Mouse (Mus musculus) megakaryocyte-erythroid progenitor cell, adult 5-6 weeks (primary cell): Measurements from ENCODE around the gene Ankdd1b. TPM values are rescaled to one million over a fixed set of nuclear protein-coding genes. Genes with fewer than 3 reads are reported as not detected.

ENCODE experiments used
- ATAC-seq: replicated peaks from 2 replicates; pipeline ENCODE4 v1.8.0; 2016; ENCODE audit warnings: mild to moderate bottlenecking, inconsistent platforms; ENCODE audit not compliant: severe bottlenecking, poor library complexity, low FRiP score, low TSS enrichment
- total RNA-seq, 2 experiments: library from RNA; stranded (forward) in 1 of 2; stranded (reverse) in 1 of 2; fragments of 200-1000, 215-1000 nt in 1 of 2; fragments of >200 nt in 1 of 2; fragmentation: Nextera tagmentation in 1 of 2; gene quantifications; 2 replicates each; pipeline ENCODE4 v1.2.3; 2014 to 2017

Gene Ankdd1b
- total RNA-seq, 2 experiments from 2014 or later, result not detected

- ATAC-seq, result no peak
Observed at GRCm38 (mm10) chr13:96458606-96459005, 12.4 kb downstream of the Ankdd1b start.

DNA sequence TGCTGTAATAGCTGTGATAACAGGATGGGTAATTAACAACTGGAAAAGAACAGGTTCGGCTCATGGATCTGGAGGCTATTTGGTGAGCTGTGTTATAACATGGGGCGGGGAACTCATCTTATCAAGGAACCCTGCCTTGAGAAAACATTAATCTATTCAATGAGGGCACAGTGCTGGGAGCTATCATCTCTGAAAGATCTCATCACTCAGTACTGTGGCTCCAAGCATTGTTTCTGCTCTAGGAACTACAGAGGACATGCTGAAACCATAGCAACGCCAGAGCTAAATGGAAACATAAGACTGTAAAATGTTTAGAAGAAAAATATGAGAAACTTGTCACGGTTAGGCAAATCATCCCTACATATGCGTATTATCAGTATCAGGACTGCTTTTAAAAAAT is 13.0 kb downstream of the Ankdd1b start:
- no peak for ATAC-seq

- no peak for ATAC-seq
Observed at GRCm38 (mm10) chr13:96457566-96457965, 13.4 kb downstream of the Ankdd1b start.

- ATAC-seq, result no peak
Observed at GRCm38 (mm10) chr13:96454288-96454687, 16.7 kb downstream of the Ankdd1b start.

DNA sequence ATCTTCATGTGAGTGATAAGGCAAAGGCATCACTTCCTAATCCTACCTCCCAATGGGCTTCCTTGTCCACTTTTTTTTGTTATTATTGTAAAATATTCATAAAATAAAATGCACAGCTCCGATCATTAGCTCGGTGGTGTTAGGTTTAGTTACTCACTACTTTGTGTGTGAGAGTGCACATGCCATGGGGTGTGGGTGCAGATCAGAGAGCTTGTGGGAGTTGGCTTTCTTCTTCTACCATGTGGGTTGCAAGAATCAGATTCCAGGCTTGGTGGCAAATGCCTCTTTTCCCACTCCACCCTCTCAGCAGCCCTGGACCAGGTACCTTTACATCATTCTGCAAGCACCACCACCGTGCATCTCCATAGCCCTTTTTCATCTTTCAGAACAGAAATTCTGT is 18.4 kb downstream of the Ankdd1b start:
- no peak for ATAC-seq

DNA sequence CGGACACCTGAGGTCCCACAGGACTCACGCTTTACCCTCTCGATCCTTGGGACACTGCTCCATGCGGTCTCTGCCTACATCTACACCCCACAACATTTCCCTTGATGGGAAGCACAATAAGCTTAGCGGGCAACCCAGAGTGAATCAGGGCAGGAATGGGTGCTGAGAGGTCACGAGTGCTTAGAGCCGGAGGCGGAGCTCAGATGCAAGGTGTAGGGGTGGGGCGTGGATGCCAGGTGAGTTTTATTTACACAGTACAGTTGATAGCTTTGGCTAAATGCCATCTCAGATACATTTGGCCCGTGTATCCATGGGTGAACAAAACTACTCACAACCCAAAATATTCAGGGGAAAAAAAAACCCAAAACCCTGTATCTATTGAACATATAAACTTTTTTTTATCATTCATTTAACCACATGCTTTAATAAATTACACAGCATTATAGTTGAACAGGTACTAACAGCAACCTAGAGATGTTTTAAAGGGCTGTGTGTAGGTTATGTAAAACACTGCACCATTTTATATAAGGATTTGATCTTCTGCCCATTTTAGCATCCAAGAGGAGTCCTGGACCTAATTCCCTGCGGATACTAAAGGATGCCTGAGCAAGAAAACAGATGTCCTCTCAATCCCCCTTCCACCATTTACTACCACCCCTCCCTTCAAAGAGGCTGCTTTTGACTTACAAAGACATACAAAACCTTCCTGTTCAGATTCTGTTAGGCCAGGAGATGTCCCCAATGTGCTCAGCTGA is 19.4 kb downstream of the Ankdd1b start:
- ATAC-seq, result no peak

DNA sequence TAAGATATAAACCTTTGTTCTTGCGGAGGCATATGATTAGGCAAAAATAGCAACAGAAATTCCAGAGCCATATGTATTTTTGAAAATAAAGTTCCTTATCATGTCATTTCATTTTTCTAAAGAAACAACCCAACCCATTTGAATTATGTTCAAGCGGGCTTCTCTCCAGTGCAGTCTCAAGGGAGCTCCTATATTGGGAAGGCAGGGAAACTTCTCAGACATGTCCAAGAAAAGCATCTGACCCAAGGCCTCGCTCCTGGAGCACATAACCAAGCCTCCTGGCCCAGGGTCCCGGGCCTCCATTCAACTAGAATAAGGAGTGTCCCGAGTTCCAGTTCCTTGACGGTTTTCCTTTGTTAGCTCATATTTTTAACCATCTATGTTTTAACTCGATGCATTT is 20.1 kb downstream of the Ankdd1b start:
- ATAC-seq, result no peak

DNA sequence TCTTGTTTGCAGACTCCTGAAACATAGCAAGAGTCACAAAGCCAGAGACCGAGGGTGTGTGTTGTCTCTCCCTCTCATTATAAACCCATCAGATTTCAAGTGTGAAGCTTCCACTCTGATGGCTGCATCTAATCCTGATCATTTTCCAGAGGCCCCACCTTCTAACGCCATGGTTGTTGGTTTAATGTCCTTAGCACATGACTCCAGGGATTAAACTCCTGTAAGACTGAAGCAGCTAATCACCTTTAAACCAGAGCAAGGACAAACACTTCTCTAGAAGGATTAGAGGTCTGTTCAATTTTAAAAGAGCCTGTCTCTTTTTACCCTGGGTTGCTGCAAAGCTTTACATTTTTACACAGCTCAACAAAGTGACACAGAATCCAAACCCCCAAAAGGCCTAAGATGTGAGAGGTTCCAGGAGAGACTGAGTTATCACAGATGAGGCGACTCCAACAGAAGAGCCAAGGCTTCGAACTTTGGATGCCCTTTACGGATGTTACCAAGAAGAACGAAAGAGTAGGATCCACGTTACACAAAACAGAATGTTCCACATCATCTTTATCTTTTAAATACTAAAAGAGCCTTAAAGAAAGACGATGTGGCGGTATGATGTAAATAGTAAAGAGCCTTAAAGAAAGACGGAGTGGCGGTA is 20.7 kb downstream of the Ankdd1b start:
- no peak for ATAC-seq

DNA sequence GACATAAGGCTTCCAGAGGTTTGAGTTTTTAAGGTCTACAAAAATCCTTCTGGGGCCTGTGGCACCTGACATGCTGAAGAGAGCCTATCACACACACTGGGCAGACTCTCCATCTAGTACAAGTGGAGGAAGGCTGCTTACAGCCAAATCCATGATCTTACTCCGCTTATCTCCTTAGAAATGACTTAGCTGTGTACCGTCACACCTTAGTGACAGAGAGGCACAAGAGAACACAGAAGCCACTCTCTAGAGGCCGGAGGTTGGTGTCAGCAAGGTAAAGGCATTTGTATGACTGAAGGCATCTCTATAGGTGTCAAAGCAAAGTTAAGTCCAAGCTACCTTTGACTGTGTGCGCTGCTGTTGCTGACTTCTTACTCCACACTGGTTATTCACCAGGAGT is 30.6 kb downstream of the Ankdd1b start:
- ATAC-seq, result no peak

DNA sequence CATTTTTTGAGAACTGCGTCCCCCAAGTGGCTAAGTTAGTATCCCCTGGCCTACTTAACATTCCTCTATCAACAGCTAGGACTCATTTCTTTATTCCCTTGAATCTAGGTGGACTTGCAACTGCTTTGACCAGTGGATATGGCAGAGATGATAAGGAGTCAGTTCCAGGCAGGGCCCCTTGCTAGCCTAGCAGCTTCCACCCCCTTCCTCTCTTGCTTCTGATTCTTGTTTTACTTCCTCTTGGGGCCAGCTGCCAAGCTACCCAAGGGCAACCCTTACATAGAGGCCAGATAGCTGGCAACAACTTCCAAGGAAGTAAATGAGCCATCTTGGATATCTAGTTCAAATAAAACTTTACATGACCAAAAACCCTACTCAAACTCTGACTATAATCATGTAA is 34.1 kb downstream of the Ankdd1b start:
- no peak for ATAC-seq

GRCm38 (mm10) chr13:96435793-96436192 is 35.2 kb downstream of the Ankdd1b start:
- ATAC-seq, result no peak

DNA sequence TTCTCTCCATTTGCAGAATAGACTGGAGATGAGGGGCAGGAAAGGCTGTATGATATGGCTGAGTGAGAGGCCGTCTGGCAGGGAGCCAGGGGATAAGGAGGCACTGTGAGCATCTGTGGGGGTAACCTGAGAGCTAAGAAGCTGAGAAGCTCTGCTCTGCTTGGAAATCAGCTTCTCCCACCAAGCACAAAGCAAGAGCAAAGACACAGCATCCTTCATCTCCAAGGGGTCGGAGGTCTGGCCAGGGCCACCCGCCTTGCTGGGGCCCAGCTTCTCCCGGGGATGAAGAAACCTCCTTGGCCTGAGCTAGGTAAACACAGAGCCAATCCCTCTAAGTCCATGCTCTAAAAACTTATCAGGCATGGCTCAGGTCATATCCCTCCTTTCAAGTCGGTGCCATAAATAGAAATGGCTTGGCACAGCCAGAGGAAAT is 36.1 kb downstream of the Ankdd1b start:
- ATAC-seq, result no peak

GRCm38 (mm10) chr13:96433648-96434190 is 37.3 kb downstream of the Ankdd1b start:
- ATAC-seq, result peak; percentile 20; the same call in 1 of the 2 replicates

DNA sequence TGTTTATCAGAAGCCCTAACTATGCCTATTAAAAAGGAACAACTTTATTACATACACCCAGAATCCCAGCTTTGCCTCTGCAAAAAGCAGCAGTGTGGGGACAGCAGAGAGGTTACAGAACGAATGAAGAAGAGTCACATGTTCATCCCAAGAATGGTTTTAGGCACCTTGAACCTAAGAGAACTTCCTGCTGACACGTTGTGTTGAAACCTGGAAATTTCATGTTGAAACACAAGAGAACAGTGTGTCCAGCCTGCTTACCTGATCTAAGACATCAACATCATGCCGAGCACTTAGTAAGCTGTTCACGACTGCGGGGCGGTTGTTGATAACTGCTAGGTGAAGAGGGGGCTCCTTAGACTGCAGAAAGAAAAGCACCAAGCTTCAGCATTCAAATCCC is 38.0 kb downstream of the Ankdd1b start:
- ATAC-seq, result no peak

GRCm38 (mm10) chr13:96432376-96432811 is 38.6 kb downstream of the Ankdd1b start:
- ATAC-seq, result no peak

DNA sequence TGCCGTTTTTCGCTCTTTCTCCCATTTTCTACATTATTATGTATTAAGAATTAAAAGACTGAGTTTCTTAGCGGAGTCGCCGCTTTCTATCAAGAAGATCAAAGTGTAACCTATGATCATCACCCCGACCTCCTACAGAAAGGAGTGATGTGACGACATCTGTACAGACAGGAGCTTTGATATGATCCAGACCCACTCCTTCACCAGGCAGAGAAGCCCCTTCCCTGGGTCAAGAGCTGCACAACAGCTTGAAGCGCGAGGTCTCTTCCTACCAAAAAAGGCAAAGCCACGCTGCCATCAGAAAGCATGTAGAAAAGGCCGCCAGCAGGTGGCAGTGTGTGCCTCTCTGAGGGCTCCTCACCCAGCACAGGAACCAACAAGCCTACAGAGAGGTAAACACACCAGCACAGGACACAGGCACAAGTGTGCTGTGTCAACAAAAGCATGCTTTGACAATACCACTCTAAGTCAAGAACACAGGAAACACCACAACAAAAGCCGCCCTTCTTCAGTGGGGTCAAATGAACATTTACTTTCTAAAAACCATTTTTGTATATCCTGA is 39.3 kb downstream of the Ankdd1b start:
- peak; percentile 87 for ATAC-seq

DNA sequence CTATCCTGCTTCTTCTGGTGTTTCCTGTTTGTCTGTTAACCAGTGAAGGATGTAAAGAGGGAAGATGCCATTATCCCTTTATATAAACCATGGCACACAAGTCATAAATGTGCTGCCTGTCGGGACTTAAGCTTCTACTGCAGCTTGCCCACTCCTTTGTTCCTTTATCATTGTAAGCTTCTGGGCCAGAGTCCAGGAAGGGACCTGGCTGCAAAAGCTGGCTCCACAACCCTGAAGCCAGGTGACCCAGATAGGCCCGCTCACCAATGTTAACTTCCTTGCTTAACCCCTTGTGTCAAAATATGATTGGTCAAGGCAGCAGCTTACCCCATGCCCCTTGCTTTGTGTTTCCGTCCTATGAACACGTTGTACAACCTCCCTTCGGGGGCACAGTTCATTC is 42.5 kb downstream of the Ankdd1b start:
- ATAC-seq, result no peak

GRCm38 (mm10) chr13:96426044-96426443 is 45.0 kb downstream of the Ankdd1b start:
- ATAC-seq, result no peak

DNA sequence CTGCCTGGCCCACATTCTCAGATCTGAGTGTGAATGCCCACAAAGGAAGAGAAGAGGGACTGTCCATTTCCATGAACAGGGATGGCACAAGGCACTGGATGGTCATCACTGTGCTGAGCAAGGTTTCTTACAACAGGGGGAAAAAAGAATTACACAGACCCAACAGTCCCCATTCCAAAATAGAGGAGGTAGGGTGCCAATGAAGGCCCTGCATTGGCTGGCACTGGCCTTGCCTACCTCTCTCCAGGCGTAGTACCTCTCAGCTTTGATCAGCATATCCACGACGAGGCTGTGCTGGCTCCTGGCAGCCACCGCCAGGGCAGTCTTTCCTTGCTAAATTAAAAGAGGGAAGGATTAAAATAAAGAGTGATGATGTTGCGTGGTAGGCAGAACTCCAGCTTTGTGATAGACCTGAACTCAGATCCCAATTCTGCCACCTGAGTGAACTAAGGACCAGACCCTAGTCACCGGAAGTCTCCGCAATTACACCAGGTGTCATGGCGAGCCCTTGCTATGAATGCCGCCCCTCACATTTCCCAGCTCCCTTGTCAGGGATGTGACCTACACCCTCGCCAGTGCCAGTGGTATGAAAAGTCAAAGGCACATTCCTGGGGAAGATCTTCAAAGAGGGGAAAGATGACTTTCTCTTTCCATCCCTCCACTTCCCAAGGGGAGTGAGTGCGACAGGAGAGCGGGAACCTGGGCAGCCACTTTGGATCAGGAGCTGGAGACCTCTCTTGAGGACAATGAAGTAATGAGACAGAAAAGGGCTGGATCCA is 46.3 kb downstream of the Ankdd1b start:
- ATAC-seq, result no peak

GRCm38 (mm10) chr13:96421230-96421629 is 49.8 kb downstream of the Ankdd1b start:
- no peak for ATAC-seq
